8 mouse cellular contexts compared by ENCODE assay signal in genomic region chr3:116512151-116512903, GRCm38 (mm10). TPM values are rescaled to one million over a fixed set of nuclear protein-coding genes. Genes with fewer than 3 reads are reported as not detected.
DNase-seq lines count a peak whose midpoint lies in the region; ATAC-seq and TF ChIP-seq lines count a peak whose summit lies in the region.

No protein-coding gene starts in this region.

- H3K27me3 ChIP-seq in kidney, adult 2 months (replicated peaks; ENCODE audit: control insufficient read depth, insufficient read depth, low read length), result no peaks in the 10 kb centered on the region
- no peaks in the 10 kb centered on the region for H3K27me3 ChIP-seq in hindbrain, embryonic 14.5 days (ENCODE audit: control insufficient read depth, insufficient read depth, low read length)
- H3K27me3 ChIP-seq in liver, embryonic 14.5 days (ENCODE audit: control insufficient read depth, insufficient read depth, low read length), result no peaks in the 10 kb centered on the region

- peak overlapping the region; percentile 96 for H3K4me3 ChIP-seq in kidney, adult 2 months (ENCODE audit: insufficient read depth, low read depth, low read length)
- H3K4me3 ChIP-seq in hindbrain, embryonic 14.5 days (replicated peaks; ENCODE audit: low read length), result peak overlapping the region; percentile 57
- H3K4me3 ChIP-seq in liver, embryonic 14.5 days (ENCODE audit: insufficient read depth in 1 of 2, low read depth in 2 of 2, low read length in 2 of 2), result peak overlapping the region; percentile 10 to 66; a peak in 3 of 4 replicates
- H3K4me3 ChIP-seq in olfactory bulb, adult 2 months (ENCODE audit: insufficient read depth, low read depth, low read length), result peak overlapping the region; percentile 55

- TF ChIP-seq CTCF in kidney, adult 2 months (conservative IDR thresholded peaks at IDR 0.05; ENCODE audit: insufficient read depth, insufficient read length, low read depth, low read length), result peak; percentile 47
- TF ChIP-seq CTCF in liver, embryonic 14.5 days (IDR thresholded peaks at IDR 0.05; ENCODE audit: low read depth), result peak; percentile 47
- no peak for TF ChIP-seq CTCF in olfactory bulb, adult 2 months (IDR thresholded peaks at IDR 0.05; ENCODE audit: insufficient read depth, low read depth, low read length)

- 0 out of 2 replicates have a peak overlapping the region, but pooled peaks have one; percentile 68 for H3K9ac ChIP-seq in hindbrain, embryonic 14.5 days
- no peak overlapping the region for H3K9ac ChIP-seq in liver, embryonic 14.5 days (replicated peaks)

- no peak for DNase-seq in kidney, adult 2 months
- no peak for DNase-seq in kidney, postnatal 10 days
- DNase-seq in ES-CJ7 (ENCODE audit: low read depth, low spot score), result peak; percentile 83
- no peak for DNase-seq in hindbrain, embryonic 14.5 days (ENCODE audit: low spot score)
- DNase-seq in liver, embryonic 14.5 days (ENCODE audit: low read depth in 3 of 3, low spot score in 3 of 3), result no peak
- DNase-seq in urinary bladder, postnatal 10 days (ENCODE audit: low spot score), result no peak

- no peaks in the 10 kb centered on the region for H3K36me3 ChIP-seq in kidney, adult 2 months (ENCODE audit: control insufficient read depth, insufficient read depth, low read length)
- no peaks in the 10 kb centered on the region for H3K36me3 ChIP-seq in hindbrain, embryonic 14.5 days (replicated peaks; ENCODE audit: control insufficient read depth, insufficient read depth)
- H3K36me3 ChIP-seq in liver, embryonic 14.5 days (replicated peaks; ENCODE audit: control insufficient read depth, insufficient read depth, low read depth), result no peaks in the 10 kb centered on the region

- peak overlapping the region; percentile 75; the same call in 1 of the 2 replicates for H3K27ac ChIP-seq in kidney, adult 2 months (ENCODE audit: insufficient read depth, low read depth, low read length)
- H3K27ac ChIP-seq in hindbrain, embryonic 14.5 days, result no peak overlapping the region
- no peak overlapping the region for H3K27ac ChIP-seq in liver, embryonic 14.5 days
- H3K27ac ChIP-seq in olfactory bulb, adult 2 months (ENCODE audit: insufficient read depth, low read depth, low read length), result no peak overlapping the region

- no peak for TF ChIP-seq EP300 in liver, embryonic 14.5 days (IDR thresholded peaks at IDR 0.05; ENCODE audit: low read depth)

- H3K4me2 ChIP-seq in hindbrain, embryonic 14.5 days (replicated peaks), result peak overlapping the region; percentile 70
- H3K4me2 ChIP-seq in liver, embryonic 14.5 days (ENCODE audit: low read depth), result peak overlapping the region; percentile 79

- no peaks in the 10 kb centered on the region for H3K9me3 ChIP-seq in hindbrain, embryonic 14.5 days (ENCODE audit: control insufficient read depth, low read length)
- no peaks in the 10 kb centered on the region for H3K9me3 ChIP-seq in liver, embryonic 14.5 days (ENCODE audit: control insufficient read depth, low read length)

- ATAC-seq in common myeloid progenitor, adult 5-6 weeks (replicated peaks; ENCODE audit: low read depth, poor library complexity, severe bottlenecking), result peak; percentile 12; the same call in 1 of the 2 replicates
- ATAC-seq in hindbrain, embryonic 14.5 days (ENCODE audit: low FRiP score), result peak; percentile 29; the same call in 1 of the 2 replicates
- no peak for ATAC-seq in liver, embryonic 14.5 days (ENCODE audit: insufficient read depth)

- no peak for TF ChIP-seq POLR2A in kidney, adult 2 months (IDR thresholded peaks at IDR 0.05; ENCODE audit: low read depth, low read length)
- TF ChIP-seq POLR2A in olfactory bulb, adult 2 months (IDR thresholded peaks at IDR 0.05; ENCODE audit: insufficient read depth, low read depth, low read length), result no peak

- peaks cover 7% of the 10 kb centered on the region; the same call in 1 of the 2 replicates for H3K4me1 ChIP-seq in kidney, adult 2 months (ENCODE audit: control insufficient read depth, insufficient read depth, low read length)
- peaks cover 5% of the 10 kb centered on the region for H3K4me1 ChIP-seq in hindbrain, embryonic 14.5 days (replicated peaks; ENCODE audit: control insufficient read depth, insufficient read depth, low read length)
- H3K4me1 ChIP-seq in liver, embryonic 14.5 days (replicated peaks; ENCODE audit: control insufficient read depth in 2 of 2, insufficient read depth in 2 of 2, low read length in 1 of 2), result peaks cover 4 to 6% of the 10 kb centered on the region in 2 experiments; a peak in 2 of 4 replicates
- H3K4me1 ChIP-seq in olfactory bulb, adult 2 months (ENCODE audit: control insufficient read depth, insufficient read depth, low read length), result 0 out of 2 replicates have a peak, but pooled peaks cover 2% of the 10 kb centered on the region

- 42% methylated on average over 12 of the region's 12 CpGs for WGBS in kidney, adult 2 months
- 45% methylated on average over 12 of the region's 12 CpGs for WGBS in hindbrain, embryonic 14.5 days
- WGBS in liver, embryonic 14.5 days (ENCODE audit: insufficient replicate concordance), result 38% methylated on average over 12 of the region's 12 CpGs
- 40% methylated on average over 12 of the region's 12 CpGs for WGBS in olfactory bulb, adult 2 months

RNA-seq across cellular contexts. Expression of gene Dbt, which starts 0.5 kb away (rescaled TPM):
- polyA plus RNA-seq in kidney, adult 2 months (2012; rRNA removed), result 35.6 and 41.9 TPM in 2 replicates
- total RNA-seq in common myeloid progenitor, adult 5-6 weeks (2017), result 15.0 and 16.9 TPM in 2 replicates
- 10.9 and 11.6 TPM in 2 replicates for polyA plus RNA-seq in hindbrain, embryonic 14.5 days (2014; fragmentation: Nextera tagmentation; extraction: Ambion mirVana)
- polyA plus RNA-seq in liver, embryonic 14.5 days (2012; rRNA removed), result 6.7 and 10.0 TPM in 2 replicates
- 5.8 and 6.0 TPM in 2 replicates for polyA plus RNA-seq in liver, embryonic 14.5 days (2014; fragmentation: Nextera tagmentation; extraction: Ambion mirVana)
- polyA plus RNA-seq in olfactory bulb, adult 2 months (2012; ENCODE audit: insufficient read depth, insufficient read length, low replicate concordance, missing spikeins), result not detected in 2 replicates

RNA-seq across cellular contexts. Expression of gene Rtca, which starts 4.3 kb away (rescaled TPM):
- 28.0 and 30.4 TPM in 2 replicates for polyA plus RNA-seq in kidney, adult 2 months (2012; rRNA removed)
- 37.9 and 38.4 TPM in 2 replicates for total RNA-seq in common myeloid progenitor, adult 5-6 weeks (2017)
- polyA plus RNA-seq in hindbrain, embryonic 14.5 days (2014; fragmentation: Nextera tagmentation; extraction: Ambion mirVana), result 113 and 115 TPM in 2 replicates
- 11.4 and 18.6 TPM in 2 replicates for polyA plus RNA-seq in liver, embryonic 14.5 days (2012; rRNA removed)
- polyA plus RNA-seq in liver, embryonic 14.5 days (2014; fragmentation: Nextera tagmentation; extraction: Ambion mirVana), result 27.3 TPM in 2 replicates
- not detected in 2 replicates for polyA plus RNA-seq in olfactory bulb, adult 2 months (2012; ENCODE audit: insufficient read depth, insufficient read length, low replicate concordance, missing spikeins)

RNA-seq across cellular contexts. Expression of gene Lrrc39, which starts 50.4 kb away (rescaled TPM):
- 0.33 and 0.81 TPM in 2 replicates for polyA plus RNA-seq in kidney, adult 2 months (2012; rRNA removed)
- 0.27 and 0.53 TPM in 2 replicates for total RNA-seq in common myeloid progenitor, adult 5-6 weeks (2017)
- polyA plus RNA-seq in hindbrain, embryonic 14.5 days (2014; fragmentation: Nextera tagmentation; extraction: Ambion mirVana), result 0.39 TPM in 1 of 2 replicates, not detected in the other
- 2.2 and 2.6 TPM in 2 replicates for polyA plus RNA-seq in liver, embryonic 14.5 days (2012; rRNA removed)
- 3.1 TPM in 2 replicates for polyA plus RNA-seq in liver, embryonic 14.5 days (2014; fragmentation: Nextera tagmentation; extraction: Ambion mirVana)
- polyA plus RNA-seq in olfactory bulb, adult 2 months (2012; ENCODE audit: insufficient read depth, insufficient read length, low replicate concordance, missing spikeins), result not detected in 2 replicates

Comparison
In these comparisons a context has a peak if more than half of its experiments do, and no peak if none do; other contexts are left out.
1. H3K4me3 ChIP-seq: peak in every context shown above with its lines; median percentile 96 in kidney, adult 2 months; 57 in hindbrain, embryonic 14.5 days; 55 in olfactory bulb, adult 2 months; 38 in liver, embryonic 14.5 days.